Mouse (Mus musculus): ENCODE measurements around the gene Trem3. TPM values are rescaled to one million over a fixed set of nuclear protein-coding genes. Genes with fewer than 3 reads are reported as not detected.

The Trem3 gene
- polyA plus RNA-seq, 1 experiment from 2014 or later = not detected

GRCm38 (mm10) chr17:48235773-48236370, 11.7 kb upstream of the Trem3 start:
- Histone ChIP-seq H3K4me3 (ENCODE audit: low read depth, low read length) (no peak overlapping the region), H3K27ac (ENCODE audit: low read depth, low read length) (no peak overlapping the region), H3K27me3 (ENCODE audit: control insufficient read depth, insufficient read depth, low read length) (no peaks in the 10 kb centered on the region), H3K4me2 (replicated peaks; ENCODE audit: low read depth, low read length) (no peak overlapping the region), H3K4me1 (replicated peaks; ENCODE audit: control insufficient read depth, insufficient read depth, low read length) (no peaks in the 10 kb centered on the region), H3K9ac (ENCODE audit: low read depth, low read length) (no peak overlapping the region), H3K36me3 (ENCODE audit: control insufficient read depth, insufficient read depth, low read length) (no peaks in the 10 kb centered on the region), H3K9me3 (ENCODE audit: control insufficient read depth, low read length) (no peaks in the 10 kb centered on the region)
- 53% methylated on average over 4 of the region's 4 CpGs for WGBS
- ATAC-seq (ENCODE audit: low FRiP score) = no peak
- no peak for DNase-seq (ENCODE audit: low spot score)

- Histone ChIP-seq H3K4me1 (replicated peaks; ENCODE audit: control insufficient read depth, insufficient read depth, low read length) (no peaks in the 10 kb centered on the region), H3K36me3 (ENCODE audit: control insufficient read depth, insufficient read depth, low read length) (no peaks in the 10 kb centered on the region), H3K4me2 (replicated peaks; ENCODE audit: low read depth, low read length) (no peak overlapping the region), H3K4me3 (ENCODE audit: low read depth, low read length) (no peak overlapping the region), H3K9me3 (ENCODE audit: control insufficient read depth, low read length) (no peaks in the 10 kb centered on the region), H3K27me3 (ENCODE audit: control insufficient read depth, insufficient read depth, low read length) (no peaks in the 10 kb centered on the region; the same call in 1 of the 2 replicates), H3K27ac (ENCODE audit: low read depth, low read length) (no peak overlapping the region), H3K9ac (ENCODE audit: low read depth, low read length) (no peak overlapping the region)
- DNase-seq (ENCODE audit: low spot score) = no peak
- 90% methylated on average over 8 of the region's 8 CpGs for WGBS
- no peak for ATAC-seq (ENCODE audit: low FRiP score)
Observed at GRCm38 (mm10) chr17:48237621-48238020, 10.0 kb upstream of the Trem3 start.

- no peaks in the 10 kb centered on the region for H3K36me3 ChIP-seq (ENCODE audit: control insufficient read depth, insufficient read depth, low read length)
- H3K9me3 ChIP-seq (ENCODE audit: control insufficient read depth, low read length) = no peaks in the 10 kb centered on the region
- DNase-seq (ENCODE audit: low spot score) (no peak), ATAC-seq (ENCODE audit: low FRiP score) (no peak)
- H3K27me3 ChIP-seq (ENCODE audit: control insufficient read depth, insufficient read depth, low read length) = no peaks in the 10 kb centered on the region
- no peak overlapping the region for H3K27ac ChIP-seq (ENCODE audit: low read depth, low read length)
- H3K4me2 ChIP-seq (replicated peaks; ENCODE audit: low read depth, low read length) = no peak overlapping the region
- H3K4me1 ChIP-seq (replicated peaks; ENCODE audit: control insufficient read depth, insufficient read depth, low read length) = no peaks in the 10 kb centered on the region
- no peak overlapping the region for H3K4me3 ChIP-seq (ENCODE audit: low read depth, low read length)
- H3K9ac ChIP-seq (ENCODE audit: low read depth, low read length) = no peak overlapping the region
Observed at GRCm38 (mm10) chr17:48249039-48249438, 1.5 kb downstream of the Trem3 start.

GRCm38 (mm10) chr17:48249501-48249900, 1.9 kb downstream of the Trem3 start:
- Histone ChIP-seq H3K4me3 (ENCODE audit: low read depth, low read length) (no peak overlapping the region), H3K36me3 (ENCODE audit: control insufficient read depth, insufficient read depth, low read length) (no peaks in the 10 kb centered on the region), H3K9me3 (ENCODE audit: control insufficient read depth, low read length) (no peaks in the 10 kb centered on the region), H3K27ac (ENCODE audit: low read depth, low read length) (no peak overlapping the region), H3K4me2 (replicated peaks; ENCODE audit: low read depth, low read length) (no peak overlapping the region), H3K4me1 (replicated peaks; ENCODE audit: control insufficient read depth, insufficient read depth, low read length) (no peaks in the 10 kb centered on the region), H3K9ac (ENCODE audit: low read depth, low read length) (no peak overlapping the region), H3K27me3 (ENCODE audit: control insufficient read depth, insufficient read depth, low read length) (no peaks in the 10 kb centered on the region)
- ATAC-seq (ENCODE audit: low FRiP score) (no peak), DNase-seq (ENCODE audit: low spot score) (no peak)
- 82% methylated on average over 11 of the region's 11 CpGs for WGBS

GRCm38 (mm10) chr17:48250631-48251030, 3.1 kb downstream of the Trem3 start:
- Histone ChIP-seq H3K27me3 (ENCODE audit: control insufficient read depth, insufficient read depth, low read length) (no peaks in the 10 kb centered on the region), H3K9me3 (ENCODE audit: control insufficient read depth, low read length) (no peaks in the 10 kb centered on the region), H3K27ac (ENCODE audit: low read depth, low read length) (no peak overlapping the region), H3K4me1 (replicated peaks; ENCODE audit: control insufficient read depth, insufficient read depth, low read length) (no peaks in the 10 kb centered on the region), H3K4me3 (ENCODE audit: low read depth, low read length) (no peak overlapping the region), H3K4me2 (replicated peaks; ENCODE audit: low read depth, low read length) (no peak overlapping the region), H3K36me3 (ENCODE audit: control insufficient read depth, insufficient read depth, low read length) (no peaks in the 10 kb centered on the region), H3K9ac (ENCODE audit: low read depth, low read length) (no peak overlapping the region)
- 90% methylated on average over 7 of the region's 7 CpGs for WGBS
- DNase-seq (ENCODE audit: low spot score) = no peak
- ATAC-seq (ENCODE audit: low FRiP score) = no peak

GRCm38 (mm10) chr17:48256575-48256974, 9.0 kb downstream of the Trem3 start:
- Histone ChIP-seq H3K27ac (ENCODE audit: low read depth, low read length) (no peak overlapping the region), H3K4me1 (replicated peaks; ENCODE audit: control insufficient read depth, insufficient read depth, low read length) (no peaks in the 10 kb centered on the region)
- ATAC-seq (ENCODE audit: low FRiP score) = no peak

GRCm38 (mm10) chr17:48261868-48262267, 14.3 kb downstream of the Trem3 start:
- Histone ChIP-seq H3K36me3 (ENCODE audit: control insufficient read depth, insufficient read depth, low read length) (no peaks in the 10 kb centered on the region), H3K4me2 (replicated peaks; ENCODE audit: low read depth, low read length) (no peak overlapping the region), H3K9me3 (ENCODE audit: control insufficient read depth, low read length) (no peaks in the 10 kb centered on the region), H3K27me3 (ENCODE audit: control insufficient read depth, insufficient read depth, low read length) (no peaks in the 10 kb centered on the region), H3K4me1 (replicated peaks; ENCODE audit: control insufficient read depth, insufficient read depth, low read length) (no peaks in the 10 kb centered on the region), H3K27ac (ENCODE audit: low read depth, low read length) (no peak overlapping the region), H3K4me3 (ENCODE audit: low read depth, low read length) (no peak overlapping the region), H3K9ac (ENCODE audit: low read depth, low read length) (no peak overlapping the region)
- WGBS = 85% methylated on average over 2 of the region's 2 CpGs
- DNase-seq (ENCODE audit: low spot score) (no peak), ATAC-seq (ENCODE audit: low FRiP score) (no peak)

More at GRCm38 (mm10) chr17:48256575-48256974, 9.0 kb downstream of the Trem3 start:
- Histone ChIP-seq H3K27me3 (ENCODE audit: control insufficient read depth, insufficient read depth, low read length) (no peaks in the 10 kb centered on the region), H3K9ac (ENCODE audit: low read depth, low read length) (no peak overlapping the region), H3K36me3 (ENCODE audit: control insufficient read depth, insufficient read depth, low read length) (no peaks in the 10 kb centered on the region), H3K9me3 (ENCODE audit: control insufficient read depth, low read length) (no peaks in the 10 kb centered on the region), H3K4me3 (ENCODE audit: low read depth, low read length) (no peak overlapping the region), H3K4me2 (replicated peaks; ENCODE audit: low read depth, low read length) (no peak overlapping the region)
- no peak for DNase-seq (ENCODE audit: low spot score)

- WGBS = 88% methylated on average over 3 of the region's 3 CpGs
- ATAC-seq (ENCODE audit: low FRiP score) = no peak
- no peak for DNase-seq (ENCODE audit: low spot score)
- no peaks in the 10 kb centered on the region for H3K4me1 ChIP-seq (replicated peaks; ENCODE audit: control insufficient read depth, insufficient read depth, low read length)
- H3K36me3 ChIP-seq (ENCODE audit: control insufficient read depth, insufficient read depth, low read length) = no peaks in the 10 kb centered on the region
- H3K9me3 ChIP-seq (ENCODE audit: control insufficient read depth, low read length) = no peaks in the 10 kb centered on the region
- no peak within 1 kb of the TSS for H3K4me3 ChIP-seq (ENCODE audit: low read depth, low read length)
- H3K4me2 ChIP-seq (replicated peaks; ENCODE audit: low read depth, low read length) = no peak within 1 kb of the TSS
- no peak within 1 kb of the TSS for H3K9ac ChIP-seq (ENCODE audit: low read depth, low read length)
- H3K27me3 ChIP-seq (ENCODE audit: control insufficient read depth, insufficient read depth, low read length) = no peaks in the 10 kb centered on the region
- H3K27ac ChIP-seq (ENCODE audit: low read depth, low read length) = no peak within 1 kb of the TSS
Observed at GRCm38 (mm10) chr17:48263741-48264362, 16.3 kb downstream of the Trem3 start, which contains the start of gene Treml4. Treml4 (plus strand) TSS chr17:48264295.

GRCm38 (mm10) chr17:48264662-48265061, 17.1 kb downstream of the Trem3 start:
- Histone ChIP-seq H3K27me3 (ENCODE audit: control insufficient read depth, insufficient read depth, low read length) (no peaks in the 10 kb centered on the region), H3K4me3 (ENCODE audit: low read depth, low read length) (no peak overlapping the region), H3K4me1 (replicated peaks; ENCODE audit: control insufficient read depth, insufficient read depth, low read length) (no peaks in the 10 kb centered on the region), H3K27ac (ENCODE audit: low read depth, low read length) (no peak overlapping the region), H3K9ac (ENCODE audit: low read depth, low read length) (no peak overlapping the region), H3K36me3 (ENCODE audit: control insufficient read depth, insufficient read depth, low read length) (no peaks in the 10 kb centered on the region), H3K4me2 (replicated peaks; ENCODE audit: low read depth, low read length) (no peak overlapping the region), H3K9me3 (ENCODE audit: control insufficient read depth, low read length) (no peaks in the 10 kb centered on the region)
- ATAC-seq (ENCODE audit: low FRiP score) = no peak
- DNase-seq (ENCODE audit: low spot score) = no peak
- 90% methylated on average over 7 of the region's 7 CpGs for WGBS
